Mouse (Mus musculus) small intestine, adult 2 months (tissue): Measurements from ENCODE around the gene Cyp27b1.

Source experiments
- CTCF ChIP-seq: fragments of 200-500 bp; IDR thresholded peaks from 2 replicates; pipeline ENCODE4 v1.5.1; 2012; ENCODE audit warnings: low read depth, mild to moderate bottlenecking, control low read depth, inconsistent platforms, low read length, moderate library complexity, mixed read lengths; ENCODE audit not compliant: insufficient replicate concordance, insufficient read length; ENCODE audit errors: extremely low read depth
- POLR2A ChIP-seq: fragments of 200-500 bp; IDR thresholded peaks from 2 replicates; pipeline ENCODE4 v1.6.1; 2012; ENCODE audit warnings: low read depth, mild to moderate bottlenecking, control low read depth, inconsistent platforms, low read length, moderate library complexity

GRCm38 (mm10) chr10:127041274-127041766 is 6.7 kb upstream of the Cyp27b1 start, which contains the start of the genes Mettl1 and Eef1akmt3:
- TF ChIP-seq CTCF, result no peak
- TF ChIP-seq POLR2A, result no peak
